Mouse (Mus musculus): ENCODE measurements around the gene Gm28539.

DNA sequence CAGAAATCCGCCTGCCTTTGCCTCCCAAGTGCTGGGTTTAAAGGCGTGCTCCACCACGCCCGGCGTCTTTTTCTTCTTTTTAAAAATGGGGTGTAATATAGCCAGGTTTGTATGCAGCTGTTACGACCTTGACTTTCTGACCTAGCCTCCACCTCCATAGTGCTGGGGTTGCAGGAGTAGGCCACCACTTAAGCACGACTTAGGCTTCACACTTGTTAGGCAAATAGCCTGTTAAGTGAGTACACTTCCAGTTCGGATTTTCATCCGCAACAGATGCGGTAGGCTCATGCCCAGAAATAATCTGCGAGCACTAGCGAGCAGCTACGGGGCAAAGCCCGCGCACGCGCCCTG, 39.7 kb downstream of the Gm28539 start:
- TF ChIP-seq EP300 (IDR thresholded peaks at IDR 0.05) (no peak), CTCF (IDR thresholded peaks at IDR 0.05) (no peak)

Data from lung, postnatal 0 days (tissue).